26 mouse cellular contexts compared by ENCODE assay signal in the genomic region with DNA sequence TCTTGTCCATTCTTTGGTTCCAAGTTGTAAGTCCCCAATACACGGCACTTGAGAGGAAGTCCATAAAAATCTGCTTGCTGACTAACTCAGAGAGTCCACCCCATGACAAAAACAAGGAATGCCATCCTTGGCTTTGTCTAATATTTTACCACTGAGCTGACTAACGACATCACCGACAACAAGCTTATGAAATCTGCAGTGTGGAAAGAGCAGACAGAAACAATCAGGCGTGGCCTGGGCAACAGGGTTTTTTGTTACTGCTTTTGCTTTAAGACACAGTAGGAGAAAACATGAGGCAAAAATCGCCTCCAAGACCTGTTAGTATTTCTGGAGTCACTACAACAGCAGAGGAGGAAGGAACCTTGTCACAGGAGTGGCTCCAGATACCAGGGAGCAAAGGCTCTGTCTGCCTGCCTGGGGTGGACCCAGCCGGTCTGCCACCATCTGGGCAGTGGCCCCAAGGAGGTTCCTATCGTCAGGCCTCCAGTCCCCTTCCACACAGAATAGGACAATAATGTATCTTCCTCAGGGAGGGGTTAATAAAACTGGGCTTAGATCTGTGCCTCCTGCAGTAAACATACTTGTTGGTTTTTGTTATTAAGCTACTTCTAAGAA. TPM values are rescaled to one million over a fixed set of nuclear protein-coding genes. Genes with fewer than 3 reads are reported as not detected.
DNase-seq lines count a peak whose midpoint lies in the region; ATAC-seq and TF ChIP-seq lines count a peak whose summit lies in the region.
"Had no signal": no experiment of that assay in that cellular context is flagged by ENCODE, and none has a peak within 500 bp of the region (broad histone marks: within the 10 kb centered on the region; RNA-seq: fewer than 3 reads in every experiment).

No protein-coding gene starts in this region.

- 58% methylated on average over 7 of the region's 7 CpGs for WGBS in liver, embryonic 13.5 days (ENCODE audit: insufficient replicate concordance)
- 62% methylated on average over 7 of the region's 7 CpGs for WGBS in liver, embryonic 12.5 days (ENCODE audit: insufficient replicate concordance)
- 71% methylated on average over 7 of the region's 7 CpGs for WGBS in intestine, embryonic 16.5 days
- 46% methylated on average over 7 of the region's 7 CpGs for WGBS in small intestine, adult 2 months

- H3K27me3 ChIP-seq in liver, embryonic 13.5 days, result no peaks in the 10 kb centered on the region
- no peaks in the 10 kb centered on the region for H3K27me3 ChIP-seq in liver, embryonic 12.5 days (replicated peaks)
- H3K27me3 ChIP-seq in intestine, embryonic 16.5 days (replicated peaks; ENCODE audit: control insufficient read depth, insufficient read depth, low read length), result no peaks in the 10 kb centered on the region
- H3K27me3 ChIP-seq in small intestine, adult 2 months (ENCODE audit: control insufficient read depth, insufficient read depth, low read length), result no peaks in the 10 kb centered on the region
- H3K27me3 ChIP-seq: embryonic facial prominence, embryonic 15.5 days; kidney, embryonic 15.5 days; midbrain, embryonic 12.5 days; neural tube, embryonic 12.5 days had no signal

- H3K27ac ChIP-seq in liver, embryonic 13.5 days, result no peak overlapping the region
- no peak overlapping the region for H3K27ac ChIP-seq in liver, embryonic 12.5 days
- peak overlapping the region; percentile 40 for H3K27ac ChIP-seq in intestine, embryonic 16.5 days (ENCODE audit: low read length)
- peak overlapping the region; percentile 55 for H3K27ac ChIP-seq in small intestine, adult 2 months (ENCODE audit: insufficient read depth, low read depth, low read length)
- H3K27ac ChIP-seq: embryonic facial prominence, embryonic 15.5 days; hindbrain, postnatal 0 days; macrophage; midbrain, embryonic 12.5 days; neural tube, embryonic 12.5 days had no signal

- no peaks in the 10 kb centered on the region for H3K36me3 ChIP-seq in liver, embryonic 13.5 days
- no peaks in the 10 kb centered on the region for H3K36me3 ChIP-seq in liver, embryonic 12.5 days
- peaks cover 5% of the 10 kb centered on the region; the same call in 1 of the 2 replicates for H3K36me3 ChIP-seq in intestine, embryonic 16.5 days (ENCODE audit: control insufficient read depth, insufficient read depth, low read length)
- H3K36me3 ChIP-seq in small intestine, adult 2 months (ENCODE audit: control insufficient read depth, insufficient read depth, low read length), result no peaks in the 10 kb centered on the region
- H3K36me3 ChIP-seq: embryonic facial prominence, embryonic 15.5 days; kidney, embryonic 15.5 days; midbrain, embryonic 12.5 days had no signal

- H3K9ac ChIP-seq in liver, embryonic 13.5 days, result 0 out of 2 replicates have a peak overlapping the region, but pooled peaks have one; percentile 2
- H3K9ac ChIP-seq in liver, embryonic 12.5 days, result no peak overlapping the region
- H3K9ac ChIP-seq in intestine, embryonic 16.5 days (ENCODE audit: low read depth, low read length), result no peak overlapping the region
- H3K9ac ChIP-seq: embryonic facial prominence, embryonic 15.5 days; kidney, embryonic 15.5 days; lung, embryonic 14.5 days; midbrain, embryonic 12.5 days; neural tube, embryonic 12.5 days had no signal

- no peak for TF ChIP-seq POLR2A in small intestine, adult 2 months (IDR thresholded peaks at IDR 0.05; ENCODE audit: low read depth, low read length)

- ATAC-seq in liver, embryonic 13.5 days (ENCODE audit: low read depth), result no peak
- ATAC-seq in liver, embryonic 12.5 days, result no peak
- ATAC-seq in intestine, embryonic 16.5 days, result peak; percentile 80
- ATAC-seq: hindbrain, postnatal 0 days had no signal

- DNase-seq in liver, embryonic 13.5 days, result no peak
- DNase-seq in adipocyte (ENCODE audit: low spot score), result peak; percentile 60
- DNase-seq in layer of hippocampus, adult 8-10 months (ENCODE audit: low spot score in 2 of 2), result no peak
- no peak for DNase-seq in layer of hippocampus, adult 9-11 months
- no peak for DNase-seq in layer of hippocampus, postnatal 14 days (ENCODE audit: low spot score in 2 of 2)
- DNase-seq: adrenal gland, postnatal 36 days; cerebellum, adult 2 months; cerebellum, postnatal 36 days; gastrocnemius, postnatal 10 days; lung, embryonic 14.5 days; thymus, adult 18-20 months; thymus, postnatal 4 days had no signal

- no peak for TF ChIP-seq CTCF in small intestine, adult 2 months (IDR thresholded peaks at IDR 0.05; ENCODE audit: extremely low read depth, insufficient read length, insufficient replicate concordance, low read depth, low read length)

- no peak overlapping the region for H3K4me3 ChIP-seq in liver, embryonic 13.5 days (replicated peaks)
- no peak overlapping the region for H3K4me3 ChIP-seq in liver, embryonic 12.5 days
- H3K4me3 ChIP-seq in intestine, embryonic 16.5 days (ENCODE audit: low read length), result no peak overlapping the region
- no peak overlapping the region for H3K4me3 ChIP-seq in small intestine, adult 2 months (ENCODE audit: low read depth, low read length)
- H3K4me3 ChIP-seq: embryonic facial prominence, embryonic 15.5 days; kidney, embryonic 15.5 days; midbrain, embryonic 12.5 days; neural tube, embryonic 12.5 days had no signal

- no peak overlapping the region for H3K4me2 ChIP-seq in liver, embryonic 13.5 days
- no peak overlapping the region for H3K4me2 ChIP-seq in liver, embryonic 12.5 days
- H3K4me2 ChIP-seq in intestine, embryonic 16.5 days (ENCODE audit: low read depth, low read length), result no peak overlapping the region
- H3K4me2 ChIP-seq: embryonic facial prominence, embryonic 15.5 days; kidney, embryonic 15.5 days; lung, embryonic 14.5 days; midbrain, embryonic 12.5 days; neural tube, embryonic 12.5 days had no signal

- no peaks in the 10 kb centered on the region for H3K9me3 ChIP-seq in liver, embryonic 13.5 days (replicated peaks)
- no peaks in the 10 kb centered on the region for H3K9me3 ChIP-seq in liver, embryonic 12.5 days (replicated peaks)
- H3K9me3 ChIP-seq in intestine, embryonic 16.5 days (ENCODE audit: control insufficient read depth, low read length), result no peaks in the 10 kb centered on the region
- H3K9me3 ChIP-seq: embryonic facial prominence, embryonic 15.5 days; kidney, embryonic 15.5 days; midbrain, embryonic 12.5 days had no signal

- peaks cover 83% of the 10 kb centered on the region for H3K4me1 ChIP-seq in liver, embryonic 13.5 days (replicated peaks)
- peaks cover 80% of the 10 kb centered on the region for H3K4me1 ChIP-seq in liver, embryonic 12.5 days
- peaks cover 32% of the 10 kb centered on the region for H3K4me1 ChIP-seq in intestine, embryonic 16.5 days (ENCODE audit: control insufficient read depth, insufficient read depth, low read length)
- H3K4me1 ChIP-seq in small intestine, adult 2 months (ENCODE audit: control insufficient read depth, insufficient read depth, insufficient read length, low read length), result peaks cover 34% of the 10 kb centered on the region

RNA-seq across cellular contexts. Expression of a gene that starts 25.1 kb away (rescaled TPM):
- 12.0 and 12.3 TPM in 2 replicates for polyA plus RNA-seq in liver, embryonic 13.5 days (2015; fragmentation: Nextera tagmentation; extraction: Ambion mirVana)
- polyA plus RNA-seq in liver, embryonic 12.5 days (2016; fragmentation: Nextera tagmentation; extraction: Ambion mirVana), result 25.7 and 27.0 TPM in 2 replicates
- 13.1 and 23.5 TPM in 2 replicates for polyA plus RNA-seq in intestine, embryonic 16.5 days (2015; fragmentation: Nextera tagmentation; extraction: Ambion mirVana)
- 33.1 and 61.0 TPM in 2 replicates for polyA plus RNA-seq in small intestine, adult 2 months (2012; rRNA removed)
- 10 to 100 TPM; 27.7 to 42.7 (median 35.3) TPM for total RNA-seq in layer of hippocampus, adult 8-10 months (2022)
- total RNA-seq in layer of hippocampus, postnatal 14 days (2021), result 10 to 100 TPM; 26.1 to 30.4 TPM

RNA-seq across cellular contexts. Expression of a gene that starts 52.8 kb away (rescaled TPM):
- not detected in 2 replicates for polyA plus RNA-seq in liver, embryonic 13.5 days (2015; fragmentation: Nextera tagmentation; extraction: Ambion mirVana)
- not detected in 2 replicates for polyA plus RNA-seq in liver, embryonic 12.5 days (2016; fragmentation: Nextera tagmentation; extraction: Ambion mirVana)
- polyA plus RNA-seq in intestine, embryonic 16.5 days (2015; fragmentation: Nextera tagmentation; extraction: Ambion mirVana), result not detected in 2 replicates
- not detected in 2 replicates for polyA plus RNA-seq in small intestine, adult 2 months (2012; rRNA removed)
- total RNA-seq in layer of hippocampus, adult 8-10 months (2022), result not detected
- total RNA-seq in layer of hippocampus, postnatal 14 days (2021), result not detected
- total RNA-seq: adrenal gland, postnatal 36 days; gastrocnemius, postnatal 10 days; heart, adult 8-10 months; hindbrain, postnatal 0 days; left cerebral cortex, adult 18-20 months; monocyte, adult 5-6 weeks had no signal
- polyA plus RNA-seq: cerebellum, adult 2 months; embryonic facial prominence, embryonic 15.5 days; forebrain, embryonic 11.5 days; hindbrain, postnatal 0 days; kidney, embryonic 15.5 days; limb, embryonic 11.5 days; lung, embryonic 14.5 days; midbrain, embryonic 12.5 days; neural tube, embryonic 12.5 days had no signal

Comparison
In these comparisons a context has a peak if more than half of its experiments do, and no peak if none do; other contexts are left out.
1. H3K27ac ChIP-seq: peak in intestine, embryonic 16.5 days (single experiment) and small intestine, adult 2 months (single experiment); none in liver, embryonic 13.5 days (single experiment) and liver, embryonic 12.5 days (single experiment).